Mouse (Mus musculus): ENCODE measurements around the gene Gm10320. TPM values are rescaled to one million over a fixed set of nuclear protein-coding genes. Genes with fewer than 3 reads are reported as not detected.

Gm10320 gene
- 0.76 and 1.5 TPM in 2 replicates for polyA plus RNA-seq (2015; fragmentation: Nextera tagmentation; extraction: Ambion mirVana)

DNA sequence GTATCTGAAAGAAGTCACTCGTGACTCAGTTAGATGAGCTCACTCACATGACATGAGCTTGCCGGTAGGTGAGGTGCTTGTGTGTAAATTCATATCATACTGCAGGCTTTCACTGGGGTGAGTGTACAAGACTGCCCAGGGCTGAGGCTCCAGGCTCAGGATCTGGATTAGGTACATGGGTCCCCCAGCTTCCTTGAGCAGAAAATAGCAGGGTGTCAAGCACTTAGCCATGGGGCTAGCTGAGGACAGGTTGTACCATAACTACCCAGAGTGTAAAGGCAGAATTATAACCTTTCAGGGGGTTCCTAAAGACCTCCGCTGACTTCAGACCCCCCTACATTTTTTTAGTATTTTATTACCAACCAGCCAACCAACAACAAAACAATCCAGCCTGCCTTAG, at the start of gene Gm10320:
TSS of gene Gm10320 (minus strand) at position 93 of the 400 bp plus-strand sequence.
- Histone ChIP-seq H3K27me3 (peaks cover 1% of the 10 kb centered on the region; the same call in 1 of the 2 replicates), H3K4me3 (replicated peaks) (no peak within 1 kb of the TSS), H3K9ac (no peak within 1 kb of the TSS), H3K36me3 (no peaks in the 10 kb centered on the region), H3K9me3 (replicated peaks) (no peaks in the 10 kb centered on the region), H3K4me2 (no peak within 1 kb of the TSS), H3K27ac (no peak within 1 kb of the TSS), H3K4me1 (replicated peaks) (no peaks in the 10 kb centered on the region)
- no peak for ATAC-seq (ENCODE audit: low read depth)
- DNase-seq: no peak
- WGBS (ENCODE audit: insufficient replicate concordance): 70% methylated on average over 3 of the region's 3 CpGs

DNA sequence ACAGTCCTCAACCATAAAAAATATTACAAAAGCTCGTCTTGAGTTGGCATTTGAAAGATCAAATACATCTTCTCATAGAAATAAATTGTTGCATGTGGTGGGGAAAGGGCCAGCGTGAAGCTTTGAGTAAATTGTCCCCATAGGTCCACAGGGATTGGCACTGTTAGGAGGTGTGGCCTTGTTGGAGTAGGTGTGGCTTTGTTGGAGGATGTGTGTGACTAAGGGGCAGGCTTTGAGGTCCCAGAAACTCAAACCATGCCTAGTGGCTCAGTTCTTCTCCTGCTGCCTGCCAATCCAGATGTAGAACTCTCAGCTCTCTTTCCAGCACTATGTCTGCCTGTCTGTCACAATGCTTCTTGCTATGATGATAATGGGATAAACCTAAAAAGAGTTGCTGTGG, 49.8 kb upstream of the Gm10320 start:
- WGBS (ENCODE audit: insufficient replicate concordance): 52% methylated on average over 2 of the region's 2 CpGs
- H3K4me1 ChIP-seq (replicated peaks): no peaks in the 10 kb centered on the region
- no peaks in the 10 kb centered on the region for H3K36me3 ChIP-seq
- no peaks in the 10 kb centered on the region for H3K27me3 ChIP-seq
- no peak overlapping the region for H3K4me2 ChIP-seq
- DNase-seq (no peak), ATAC-seq (ENCODE audit: low read depth) (no peak)
- no peak overlapping the region for H3K9ac ChIP-seq
- H3K4me3 ChIP-seq (replicated peaks): no peak overlapping the region
- H3K27ac ChIP-seq: no peak overlapping the region
- no peaks in the 10 kb centered on the region for H3K9me3 ChIP-seq (replicated peaks)

DNA sequence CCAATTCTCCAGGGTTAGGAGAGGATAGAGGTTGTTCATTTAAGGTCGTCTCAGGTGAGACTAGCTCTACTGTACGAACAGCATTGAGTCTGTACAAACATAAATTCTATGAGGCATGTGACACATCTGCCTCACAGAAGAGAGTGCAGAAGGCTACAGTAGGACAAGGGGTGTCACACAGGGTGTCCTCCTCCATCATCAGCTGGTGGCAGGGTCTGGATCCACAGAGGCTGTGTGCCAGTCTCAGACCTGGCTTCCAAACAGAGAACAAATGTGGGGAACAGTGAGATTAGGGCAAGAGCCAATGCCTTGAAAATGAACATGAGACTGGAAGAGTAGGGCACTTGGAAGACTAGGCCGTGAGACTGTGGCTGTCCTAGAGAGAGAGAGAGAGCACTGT, 48.4 kb upstream of the Gm10320 start:
- H3K36me3 ChIP-seq: no peaks in the 10 kb centered on the region
- no peak overlapping the region for H3K4me3 ChIP-seq (replicated peaks)
- ATAC-seq (ENCODE audit: low read depth) (no peak), DNase-seq (no peak)
- H3K4me1 ChIP-seq (replicated peaks): no peaks in the 10 kb centered on the region
- no peak overlapping the region for H3K27ac ChIP-seq
- no peak overlapping the region for H3K9ac ChIP-seq
- H3K4me2 ChIP-seq: no peak overlapping the region
- no peaks in the 10 kb centered on the region for H3K27me3 ChIP-seq
- H3K9me3 ChIP-seq (replicated peaks): no peaks in the 10 kb centered on the region
- 64% methylated on average over 3 of the region's 3 CpGs for WGBS (ENCODE audit: insufficient replicate concordance)

DNA sequence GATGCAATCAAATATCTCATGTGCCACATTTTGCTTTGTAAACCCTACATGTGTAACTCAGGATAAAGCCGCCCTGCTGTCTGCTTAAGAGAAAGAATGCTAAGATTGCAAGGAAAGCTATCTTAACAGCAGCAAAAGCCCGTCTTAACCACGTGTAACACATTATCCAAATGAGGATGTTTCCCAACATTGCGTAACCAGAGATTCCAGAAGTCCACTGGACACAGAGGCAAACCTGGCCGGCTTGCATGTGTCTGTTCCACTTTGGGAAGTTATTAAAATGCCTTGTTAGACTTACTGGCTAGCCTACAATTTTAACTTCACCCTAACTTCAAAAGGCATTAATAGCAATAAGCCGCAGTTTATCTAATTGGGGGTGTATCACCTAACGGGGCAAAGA, 47.5 kb upstream of the Gm10320 start:
- Histone ChIP-seq H3K9ac (no peak overlapping the region), H3K4me2 (no peak overlapping the region), H3K36me3 (no peaks in the 10 kb centered on the region), H3K9me3 (replicated peaks) (no peaks in the 10 kb centered on the region), H3K4me3 (replicated peaks) (no peak overlapping the region), H3K27ac (no peak overlapping the region), H3K27me3 (no peaks in the 10 kb centered on the region; the same call in 1 of the 2 replicates), H3K4me1 (replicated peaks) (no peaks in the 10 kb centered on the region)
- ATAC-seq (ENCODE audit: low read depth) (no peak), DNase-seq (no peak)
- WGBS (ENCODE audit: insufficient replicate concordance): 60% methylated on average over 7 of the region's 7 CpGs

DNA sequence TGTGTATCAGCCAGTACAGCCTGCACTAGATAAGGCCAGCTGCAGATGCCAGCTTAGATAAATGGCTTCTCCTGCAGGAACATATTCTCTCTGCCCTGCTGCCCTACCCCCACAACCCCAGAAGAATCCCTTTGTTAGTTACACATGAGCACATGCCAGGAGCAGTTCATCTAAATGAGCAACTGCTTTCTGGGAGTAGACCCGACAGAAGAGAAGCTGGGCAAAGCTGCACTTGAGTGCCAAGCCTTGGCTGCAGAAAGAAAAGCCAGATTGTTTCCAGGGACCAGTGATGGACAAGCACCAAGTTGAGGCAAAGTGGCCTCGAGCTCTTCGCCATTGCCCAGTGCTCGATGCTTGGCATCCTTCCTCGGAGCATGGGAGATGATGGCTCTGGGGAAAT, 46.8 kb upstream of the Gm10320 start:
- 65% methylated on average over 5 of the region's 5 CpGs for WGBS (ENCODE audit: insufficient replicate concordance)

DNA sequence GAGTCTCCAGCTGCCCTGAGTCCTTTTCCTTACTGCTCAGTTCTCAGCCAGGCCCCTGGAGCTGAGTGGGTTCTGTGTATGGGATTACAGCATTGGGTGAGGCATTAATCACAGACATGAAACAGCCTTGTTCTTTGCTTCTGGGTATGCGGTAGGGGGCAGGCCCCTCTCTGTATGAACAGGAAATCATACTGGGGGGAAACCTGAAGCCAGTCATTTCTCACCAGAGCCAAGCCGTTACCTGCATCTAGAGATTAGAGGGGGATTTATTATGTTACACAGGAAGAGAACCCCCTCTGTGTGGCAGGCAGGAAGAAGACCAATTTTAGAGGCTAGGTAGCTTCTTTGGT, 43.1 kb upstream of the Gm10320 start:
- Histone ChIP-seq H3K9me3 (replicated peaks) (no peaks in the 10 kb centered on the region), H3K4me3 (replicated peaks) (no peak overlapping the region), H3K4me2 (no peak overlapping the region), H3K27me3 (no peaks in the 10 kb centered on the region; the same call in none of the 2 replicates), H3K9ac (no peak overlapping the region), H3K27ac (no peak overlapping the region), H3K36me3 (no peaks in the 10 kb centered on the region), H3K4me1 (replicated peaks) (no peaks in the 10 kb centered on the region)
- 40% methylated on average over 2 of the region's 2 CpGs for WGBS (ENCODE audit: insufficient replicate concordance)
- ATAC-seq (ENCODE audit: low read depth) (no peak), DNase-seq (no peak)

More for the DNA sequence above, 46.8 kb upstream of the Gm10320 start:
- DNase-seq (no peak), ATAC-seq (ENCODE audit: low read depth) (no peak)
- Histone ChIP-seq H3K4me2 (no peak overlapping the region), H3K9me3 (replicated peaks) (no peaks in the 10 kb centered on the region), H3K27me3 (no peaks in the 10 kb centered on the region; the same call in none of the 2 replicates), H3K4me3 (replicated peaks) (no peak overlapping the region), H3K27ac (no peak overlapping the region), H3K36me3 (no peaks in the 10 kb centered on the region), H3K4me1 (replicated peaks) (no peaks in the 10 kb centered on the region), H3K9ac (no peak overlapping the region)

DNA sequence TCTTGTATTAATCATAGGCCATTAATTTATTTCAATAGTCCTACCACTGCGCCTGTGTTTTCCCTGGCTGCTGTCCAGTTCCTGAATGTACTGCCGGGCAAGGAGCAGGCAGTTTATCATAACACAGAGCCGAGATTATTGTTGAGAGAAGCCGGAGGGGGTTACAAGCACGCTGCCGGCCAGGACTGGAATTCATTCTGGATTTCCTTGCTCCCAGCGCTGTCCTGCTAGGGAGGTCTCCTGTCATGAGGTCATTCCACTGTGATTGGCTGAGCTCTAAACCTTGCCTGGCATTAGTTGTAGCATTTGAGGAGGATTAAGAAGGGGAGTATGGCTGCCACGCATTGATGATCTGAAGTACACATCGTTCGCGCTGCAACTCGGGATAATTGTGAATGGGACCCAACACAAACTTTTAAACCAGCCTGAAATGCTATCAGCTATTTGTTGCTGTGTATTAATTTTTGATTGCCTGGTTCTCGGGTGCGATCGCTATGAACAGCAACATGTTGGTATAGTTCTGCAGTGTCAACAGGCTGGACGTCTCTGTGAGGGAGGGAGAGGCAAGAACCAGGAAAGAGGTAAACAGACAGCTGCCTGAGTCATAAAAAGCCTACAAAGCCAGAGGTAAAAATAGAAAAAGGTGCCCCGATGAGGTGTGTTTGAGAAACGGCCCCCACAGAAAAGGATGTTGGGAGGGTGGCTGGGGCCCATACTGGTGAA, 42.5 kb upstream of the Gm10320 start:
- H3K9ac ChIP-seq: no peak overlapping the region

DNA sequence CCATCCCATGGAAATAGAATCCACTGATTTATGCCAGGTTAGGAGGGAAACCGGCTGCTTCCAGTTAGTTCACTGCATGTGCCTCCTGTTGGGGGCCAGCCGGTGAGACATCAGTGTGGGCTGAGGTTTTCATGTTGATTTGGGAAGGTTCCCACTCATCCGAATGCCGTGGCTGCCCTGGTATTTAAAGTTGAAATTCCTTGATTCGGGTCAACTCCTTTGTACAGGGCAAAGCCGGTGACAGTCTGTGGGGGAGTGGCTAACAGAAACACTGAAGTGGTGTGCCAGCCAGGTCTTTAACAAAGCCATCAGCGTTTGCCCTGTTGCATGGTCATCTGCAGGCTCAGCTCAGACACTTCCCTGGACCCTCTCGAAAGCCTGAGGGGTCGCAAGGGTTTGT, 41.6 kb upstream of the Gm10320 start:
- Histone ChIP-seq H3K4me1 (replicated peaks) (no peaks in the 10 kb centered on the region), H3K9me3 (replicated peaks) (no peaks in the 10 kb centered on the region), H3K36me3 (no peaks in the 10 kb centered on the region), H3K4me3 (replicated peaks) (no peak overlapping the region), H3K27me3 (no peaks in the 10 kb centered on the region; the same call in none of the 2 replicates), H3K27ac (no peak overlapping the region), H3K4me2 (no peak overlapping the region), H3K9ac (no peak overlapping the region)
- WGBS (ENCODE audit: insufficient replicate concordance): 51% methylated on average over 9 of the region's 9 CpGs
- ATAC-seq (ENCODE audit: low read depth): no peak
- DNase-seq: no peak

More for the DNA sequence above, 42.5 kb upstream of the Gm10320 start:
- Histone ChIP-seq H3K4me2 (no peak overlapping the region), H3K27me3 (no peaks in the 10 kb centered on the region; the same call in none of the 2 replicates), H3K36me3 (no peaks in the 10 kb centered on the region), H3K27ac (no peak overlapping the region), H3K9me3 (replicated peaks) (no peaks in the 10 kb centered on the region), H3K4me3 (replicated peaks) (no peak overlapping the region), H3K4me1 (replicated peaks) (no peaks in the 10 kb centered on the region)
- 40% methylated on average over 18 of the region's 18 CpGs for WGBS (ENCODE audit: insufficient replicate concordance)
- DNase-seq (no peak), ATAC-seq (ENCODE audit: low read depth) (no peak)

DNA sequence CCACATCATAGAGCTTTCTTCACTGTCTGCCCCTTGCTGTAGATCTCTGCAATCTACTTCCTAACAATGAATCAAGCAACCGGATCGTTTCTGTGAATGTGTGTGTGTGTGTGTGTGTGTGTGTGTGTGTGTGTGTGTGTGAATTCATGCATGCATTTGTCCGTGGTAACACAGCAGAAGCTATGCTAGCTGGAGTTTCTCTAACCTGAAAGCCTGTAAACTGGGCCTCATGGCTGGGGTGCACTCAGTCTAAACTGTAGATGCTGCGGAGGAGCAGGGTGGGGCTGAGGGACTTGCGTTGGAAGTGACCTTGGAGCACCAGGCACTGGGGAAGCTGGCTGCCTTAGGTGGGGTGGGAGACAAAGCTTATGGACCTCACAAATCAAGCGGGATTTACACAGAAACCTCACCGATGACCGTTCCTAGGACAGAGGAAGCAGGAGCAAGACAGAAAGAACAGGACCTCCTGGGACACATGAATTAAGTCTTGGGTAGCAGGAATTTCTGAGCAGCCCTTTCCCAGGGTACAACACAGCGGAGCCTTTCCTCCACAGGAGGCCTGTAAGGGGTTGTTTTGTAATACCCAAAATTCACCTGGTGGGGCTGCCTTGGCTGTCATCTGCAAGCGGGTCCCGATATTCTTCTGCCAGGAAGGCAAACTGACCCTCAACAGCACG, 41.0 kb upstream of the Gm10320 start:
- H3K9me3 ChIP-seq (replicated peaks): no peaks in the 10 kb centered on the region
- ATAC-seq (ENCODE audit: low read depth): no peak
- DNase-seq: no peak
- H3K27me3 ChIP-seq: no peaks in the 10 kb centered on the region; the same call in none of the 2 replicates
- H3K27ac ChIP-seq: no peak overlapping the region
- no peak overlapping the region for H3K4me3 ChIP-seq (replicated peaks)
- H3K36me3 ChIP-seq: no peaks in the 10 kb centered on the region
- WGBS (ENCODE audit: insufficient replicate concordance): 49% methylated on average over 12 of the region's 12 CpGs
- H3K4me1 ChIP-seq (replicated peaks): no peaks in the 10 kb centered on the region
- no peak overlapping the region for H3K4me2 ChIP-seq
- no peak overlapping the region for H3K9ac ChIP-seq

DNA sequence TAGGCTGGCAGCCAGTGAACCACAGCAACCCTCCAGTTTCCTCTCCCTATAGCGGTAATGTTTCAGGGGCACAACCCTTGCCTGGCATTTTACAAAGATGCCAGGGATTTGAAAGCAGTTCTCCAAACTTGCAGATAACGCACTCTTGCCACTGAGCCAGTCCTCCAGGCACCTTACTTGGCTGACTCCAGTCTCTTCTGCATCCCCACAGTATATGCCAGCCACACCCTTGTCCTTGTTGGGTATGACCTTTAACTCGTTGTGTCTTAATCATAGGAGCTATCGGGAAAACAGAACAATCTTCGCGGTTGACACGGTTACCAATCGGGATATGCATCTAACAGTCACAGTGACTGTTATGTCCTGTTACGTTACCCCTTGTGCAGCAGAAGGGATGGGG, 40.2 kb upstream of the Gm10320 start:
- H3K27ac ChIP-seq: no peak overlapping the region
- no peaks in the 10 kb centered on the region for H3K4me1 ChIP-seq (replicated peaks)
- no peaks in the 10 kb centered on the region for H3K36me3 ChIP-seq
- ATAC-seq (ENCODE audit: low read depth) (no peak), DNase-seq (no peak)
- no peak overlapping the region for H3K9ac ChIP-seq
- 74% methylated on average over 9 of the region's 9 CpGs for WGBS (ENCODE audit: insufficient replicate concordance)
- no peak overlapping the region for H3K4me3 ChIP-seq (replicated peaks)
- no peaks in the 10 kb centered on the region; the same call in none of the 2 replicates for H3K27me3 ChIP-seq
- no peak overlapping the region for H3K4me2 ChIP-seq
- no peaks in the 10 kb centered on the region for H3K9me3 ChIP-seq (replicated peaks)

DNA sequence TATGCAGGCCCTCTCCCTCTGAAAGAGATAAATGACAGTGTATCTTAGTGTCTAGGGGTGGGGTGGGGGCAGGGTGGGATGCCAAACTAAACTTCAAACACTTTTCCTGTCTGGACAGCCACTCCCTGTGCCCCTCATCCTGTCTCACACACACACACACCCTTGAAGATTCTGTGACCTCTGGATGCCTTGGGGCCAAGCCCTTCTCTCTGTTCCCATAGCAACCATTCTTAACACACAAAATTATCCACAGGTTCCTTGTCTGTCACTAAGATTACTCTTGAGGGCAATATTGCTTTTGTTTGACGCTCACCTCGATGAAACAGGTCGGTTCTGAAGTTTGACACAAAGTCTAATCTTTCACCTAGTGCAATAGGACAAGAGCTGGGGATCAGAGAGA, 39.5 kb upstream of the Gm10320 start:
- 59% methylated on average over 3 of the region's 3 CpGs for WGBS (ENCODE audit: insufficient replicate concordance)
- Histone ChIP-seq H3K27me3 (no peaks in the 10 kb centered on the region; the same call in none of the 2 replicates), H3K27ac (no peak overlapping the region), H3K36me3 (no peaks in the 10 kb centered on the region), H3K4me1 (replicated peaks) (no peaks in the 10 kb centered on the region), H3K4me2 (no peak overlapping the region), H3K9ac (no peak overlapping the region), H3K4me3 (replicated peaks) (no peak overlapping the region), H3K9me3 (replicated peaks) (no peaks in the 10 kb centered on the region)
- ATAC-seq (ENCODE audit: low read depth): no peak
- no peak for DNase-seq

Data from liver, embryonic 13.5 days (tissue).